Mouse (Mus musculus) heart, embryonic 10.5 days (tissue): ENCODE results near the gene Gm10160. TPM values are rescaled to one million over a fixed set of nuclear protein-coding genes. Genes with fewer than 3 reads are reported as not detected.

Experiments used
- polyA plus RNA-seq: library from polyadenylated mRNA; unstranded; fragments of >200 nt; fragmentation: Nextera tagmentation; extraction: Ambion mirVana; gene quantifications from 2 replicates; pipeline ENCODE4 v1.2.1, GENCODE M21; 2016

Gm10160 gene
- polyA plus RNA-seq, 1 experiment from 2014 or later = not detected

Other genes with a start within 250 kb of the Gm10160 start
- gene Homer2, start 148.3 kb downstream of the Gm10160 start, polyA plus RNA-seq = 119 and 154 TPM in 2 replicates
- 78.3 and 102 TPM in 2 replicates for gene Ramac, start 92.9 kb downstream of the Gm10160 start, polyA plus RNA-seq
- gene 3110040N11Rik, start 66.3 kb downstream of the Gm10160 start, polyA plus RNA-seq = 47.5 and 50.6 TPM in 2 replicates
- gene Btbd1, start 26.4 kb downstream of the Gm10160 start, polyA plus RNA-seq = 75.2 and 81.1 TPM in 2 replicates
- 25.7 and 33.4 TPM in 2 replicates for gene Tm6sf1, start 3.2 kb upstream of the Gm10160 start, polyA plus RNA-seq
- 8.4 and 13.8 TPM in 2 replicates for gene Hdgfl3, start 78.7 kb upstream of the Gm10160 start, polyA plus RNA-seq
- 8.1 and 14.3 TPM in 2 replicates for gene Bnc1, start 136.5 kb upstream of the Gm10160 start, polyA plus RNA-seq